Mouse (Mus musculus): ENCODE measurements at regions not wholly inside any gene's neighbourhood (a gene's known extent, or its start where the extent isn't known, plus 50 kb on each side); places are given as distances from the start of the nearest gene placed in this dataset.

DNA sequence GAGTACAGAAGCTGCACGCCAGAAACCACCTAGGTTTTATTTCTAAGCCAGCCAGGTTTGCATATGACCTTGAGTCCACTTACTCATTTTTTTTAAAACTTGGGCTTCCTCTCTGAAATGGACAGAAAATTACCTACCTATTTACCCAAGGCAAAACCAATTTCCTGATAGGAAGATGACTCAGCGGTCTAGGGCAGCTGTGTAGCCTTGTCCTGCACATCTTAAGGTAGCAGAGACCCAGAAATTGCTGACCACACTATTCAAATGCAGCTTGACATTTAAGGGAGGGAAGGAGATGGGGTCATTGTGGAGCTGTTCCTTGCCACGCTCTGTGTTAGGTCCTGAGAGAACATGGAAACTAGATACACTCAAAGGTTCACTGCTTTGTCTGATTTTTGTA lies 98.1 kb upstream of the Fndc3a start:
- TF ChIP-seq CTCF (IDR thresholded peaks at IDR 0.05; ENCODE audit: low read depth) (no peak), EP300 (IDR thresholded peaks at IDR 0.05; ENCODE audit: low read depth) (no peak)

Data from liver, postnatal 0 days (tissue).